In genomic region chr1:87258484-87258883, GRCm38 (mm10) we compare ENCODE assay signal across 11 mouse cellular contexts. TPM values are rescaled to one million over a fixed set of nuclear protein-coding genes. Genes with fewer than 3 reads are reported as not detected.
A peak's percentile ranks its signal among the peaks of the same experiment; 100 is the strongest.
DNase-seq lines count a peak whose midpoint lies in the region; ATAC-seq and TF ChIP-seq lines count a peak whose summit lies in the region.
"Had no signal": no experiment of that assay in that cellular context is flagged by ENCODE, and none has a peak within 500 bp of the region (broad histone marks: within the 10 kb centered on the region; RNA-seq: fewer than 3 reads in every experiment).

No protein-coding gene starts in this region.

- H3K9me3 ChIP-seq in midbrain, postnatal 0 days (ENCODE audit: low read length) = no peaks in the 10 kb centered on the region
- no peaks in the 10 kb centered on the region for H3K9me3 ChIP-seq in midbrain, embryonic 15.5 days
- no peaks in the 10 kb centered on the region for H3K9me3 ChIP-seq in heart, embryonic 14.5 days (ENCODE audit: control insufficient read depth, low read length)
- H3K9me3 ChIP-seq: forebrain, embryonic 15.5 days had no signal

- peak; percentile 46 for TF ChIP-seq CTCF in gastrocnemius, adult 2 months (IDR thresholded peaks at IDR 0.05)
- TF ChIP-seq CTCF in midbrain, postnatal 0 days (IDR thresholded peaks at IDR 0.05) = peak; percentile 46
- no peak for TF ChIP-seq CTCF in thymus, adult 2 months (IDR thresholded peaks at IDR 0.05; ENCODE audit: borderline replicate concordance, control insufficient read depth, extremely low read depth, insufficient read depth, low read length, poor library complexity)

- no peaks in the 10 kb centered on the region for H3K4me1 ChIP-seq in midbrain, postnatal 0 days (ENCODE audit: insufficient read depth, low read length)
- 0 out of 2 replicates have a peak, but pooled peaks cover 3% of the 10 kb centered on the region for H3K4me1 ChIP-seq in midbrain, embryonic 15.5 days
- H3K4me1 ChIP-seq in heart, embryonic 14.5 days (ENCODE audit: control insufficient read depth in 2 of 2, insufficient read depth in 2 of 2, low read length in 2 of 2) = no peaks in the 10 kb centered on the region
- H3K4me1 ChIP-seq in thymus, adult 2 months (replicated peaks; ENCODE audit: control insufficient read depth, insufficient read depth, low read length) = no peaks in the 10 kb centered on the region

- H3K4me2 ChIP-seq in midbrain, postnatal 0 days (ENCODE audit: low read depth, low read length, poor library complexity, severe bottlenecking) = no peak overlapping the region
- H3K4me2 ChIP-seq in midbrain, embryonic 15.5 days = no peak overlapping the region
- 0 out of 2 replicates have a peak overlapping the region, but pooled peaks have one; percentile 34 for H3K4me2 ChIP-seq in heart, embryonic 14.5 days (ENCODE audit: low read length)
- H3K4me2 ChIP-seq: forebrain, embryonic 15.5 days had no signal

- peak; percentile 58 for DNase-seq in gastrocnemius, adult 2 months
- no peak for DNase-seq in gastrocnemius, postnatal 4 days (ENCODE audit: low spot score in 2 of 2)
- peak; percentile 50 for DNase-seq in midbrain, postnatal 0 days (ENCODE audit: low spot score)
- DNase-seq in skeletal muscle tissue, adult 2 months (ENCODE audit: low read depth, low spot score) = peak; percentile 23
- DNase-seq in right cerebral cortex, postnatal 25 days = no peak
- no peak for DNase-seq in thymus, adult 2 months

- H3K4me3 ChIP-seq in gastrocnemius, adult 2 months = peak overlapping the region; percentile 11; the same call in 1 of the 2 replicates
- H3K4me3 ChIP-seq in midbrain, postnatal 0 days (ENCODE audit: low read depth, low read length) = no peak overlapping the region
- H3K4me3 ChIP-seq in midbrain, embryonic 15.5 days = no peak overlapping the region
- H3K4me3 ChIP-seq in heart, embryonic 14.5 days (ENCODE audit: control insufficient read depth in 1 of 2, insufficient read depth in 1 of 2, low read depth in 1 of 2, low read length in 2 of 2) = no peak overlapping the region
- no peak overlapping the region for H3K4me3 ChIP-seq in thymus, adult 2 months (ENCODE audit: control insufficient read depth, insufficient read depth, low read length)
- H3K4me3 ChIP-seq: forebrain, embryonic 15.5 days had no signal

- no peak for TF ChIP-seq POLR2A in thymus, adult 2 months (IDR thresholded peaks at IDR 0.05; ENCODE audit: control insufficient read depth, extremely low read depth, insufficient read depth, low read length, poor library complexity)

- no peaks in the 10 kb centered on the region for H3K36me3 ChIP-seq in midbrain, postnatal 0 days (ENCODE audit: insufficient read depth, low read length)
- no peaks in the 10 kb centered on the region for H3K36me3 ChIP-seq in midbrain, embryonic 15.5 days (replicated peaks)
- H3K36me3 ChIP-seq in heart, embryonic 14.5 days (ENCODE audit: control insufficient read depth, insufficient read depth, low read length) = no peaks in the 10 kb centered on the region
- no peaks in the 10 kb centered on the region for H3K36me3 ChIP-seq in thymus, adult 2 months (ENCODE audit: control insufficient read depth, insufficient read depth, low read length)
- H3K36me3 ChIP-seq: forebrain, embryonic 15.5 days had no signal

- no peak for ATAC-seq in midbrain, postnatal 0 days (ENCODE audit: low FRiP score)
- ATAC-seq in midbrain, embryonic 15.5 days (replicated peaks) = no peak
- no peak for ATAC-seq in heart, embryonic 14.5 days (ENCODE audit: insufficient number of reproducible peaks, insufficient read depth, low FRiP score, low read depth)
- ATAC-seq: forebrain, embryonic 15.5 days had no signal

- no peak overlapping the region for H3K27ac ChIP-seq in gastrocnemius, adult 2 months
- H3K27ac ChIP-seq in midbrain, postnatal 0 days (ENCODE audit: low read depth, low read length) = no peak overlapping the region
- no peak overlapping the region for H3K27ac ChIP-seq in midbrain, embryonic 15.5 days
- no peak overlapping the region for H3K27ac ChIP-seq in heart, embryonic 14.5 days (replicated peaks in 1 of 2; ENCODE audit: control insufficient read depth in 1 of 2, insufficient read depth in 1 of 2, low read depth in 2 of 2, low read length in 2 of 2)
- no peak overlapping the region for H3K27ac ChIP-seq in thymus, adult 2 months (ENCODE audit: control insufficient read depth, insufficient read depth, low read length)
- H3K27ac ChIP-seq: forebrain, embryonic 15.5 days had no signal

- 16% methylated on average over 14 of the region's 14 CpGs for WGBS in midbrain, postnatal 0 days
- 16% methylated on average over 14 of the region's 14 CpGs for WGBS in midbrain, embryonic 15.5 days
- WGBS in heart, embryonic 14.5 days = 3% methylated on average over 14 of the region's 14 CpGs
- 12% methylated on average over 14 of the region's 14 CpGs for WGBS in thymus, adult 2 months

- peaks cover 25% of the 10 kb centered on the region for H3K27me3 ChIP-seq in midbrain, postnatal 0 days (ENCODE audit: insufficient read depth, low read length)
- H3K27me3 ChIP-seq in midbrain, embryonic 15.5 days (replicated peaks) = peaks cover 28% of the 10 kb centered on the region
- peaks cover 42% of the 10 kb centered on the region for H3K27me3 ChIP-seq in heart, embryonic 14.5 days (ENCODE audit: control insufficient read depth, insufficient read depth, low read length)
- H3K27me3 ChIP-seq in thymus, adult 2 months (ENCODE audit: control insufficient read depth, insufficient read depth, low read length) = peaks cover 8% of the 10 kb centered on the region; the same call in 1 of the 2 replicates

- no peak overlapping the region for H3K9ac ChIP-seq in midbrain, postnatal 0 days (replicated peaks; ENCODE audit: low read length, poor library complexity, severe bottlenecking)
- no peak overlapping the region for H3K9ac ChIP-seq in midbrain, embryonic 15.5 days
- no peak overlapping the region for H3K9ac ChIP-seq in heart, embryonic 14.5 days (ENCODE audit: low read length)
- H3K9ac ChIP-seq: forebrain, embryonic 15.5 days had no signal

- intact Hi-C loops in gastrocnemius, adult 2 months (cut with DNase I) = no loop called here

RNA-seq across cellular contexts. Expression of gene Efhd1, which starts 5.7 kb away (rescaled TPM):
- 1 to 10 TPM; 3.7 to 7.4 TPM for total RNA-seq in gastrocnemius, adult 2 months (2021)
- total RNA-seq in gastrocnemius, postnatal 4 days (2021) = 10 to 100 TPM; 25.1 to 28.5 TPM
- 4.2 and 7.8 TPM in 2 replicates for total RNA-seq in midbrain, postnatal 0 days (2014; rRNA removed)
- 1.7 and 2.6 TPM in 2 replicates for polyA plus RNA-seq in midbrain, postnatal 0 days (2015; fragmentation: Nextera tagmentation; extraction: Ambion mirVana)
- 0.58 and 1.2 TPM in 2 replicates for polyA plus RNA-seq in midbrain, embryonic 15.5 days (2015; fragmentation: Nextera tagmentation; extraction: Ambion mirVana)
- polyA plus RNA-seq in heart, embryonic 14.5 days (2014; fragmentation: Nextera tagmentation; extraction: Ambion mirVana) = 0.11 TPM in 1 of 2 replicates, not detected in the other
- 2.5 and 2.7 TPM in 2 replicates for polyA plus RNA-seq in thymus, adult 2 months (2012; rRNA removed)

RNA-seq across cellular contexts. Expression of gene Eif4e2, which starts 44.8 kb away (rescaled TPM):
- 10 to 100 TPM; 53.0 to 57.0 TPM for total RNA-seq in gastrocnemius, adult 2 months (2021)
- total RNA-seq in gastrocnemius, postnatal 4 days (2021) = 100 to 1,000 TPM; 107 to 110 TPM
- 64.5 and 78.8 TPM in 2 replicates for total RNA-seq in midbrain, postnatal 0 days (2014; rRNA removed)
- polyA plus RNA-seq in midbrain, postnatal 0 days (2015; fragmentation: Nextera tagmentation; extraction: Ambion mirVana) = 91.0 and 92.7 TPM in 2 replicates
- polyA plus RNA-seq in midbrain, embryonic 15.5 days (2015; fragmentation: Nextera tagmentation; extraction: Ambion mirVana) = 91.7 and 95.4 TPM in 2 replicates
- polyA plus RNA-seq in heart, embryonic 14.5 days (2014; fragmentation: Nextera tagmentation; extraction: Ambion mirVana) = 101 TPM in 2 replicates
- polyA plus RNA-seq in thymus, adult 2 months (2012; rRNA removed) = 41.9 and 45.0 TPM in 2 replicates

RNA-seq across cellular contexts. Expression of gene Chrng, which starts 54.0 kb away (rescaled TPM):
- total RNA-seq in gastrocnemius, adult 2 months (2021) = not detected
- total RNA-seq in gastrocnemius, postnatal 4 days (2021) = 10 to 100 TPM; 24.8 to 32.9 TPM
- 0.49 TPM in 1 of 2 replicates, not detected in the other for total RNA-seq in midbrain, postnatal 0 days (2014; rRNA removed)
- not detected in 2 replicates for polyA plus RNA-seq in midbrain, postnatal 0 days (2015; fragmentation: Nextera tagmentation; extraction: Ambion mirVana)
- polyA plus RNA-seq in midbrain, embryonic 15.5 days (2015; fragmentation: Nextera tagmentation; extraction: Ambion mirVana) = not detected in 2 replicates
- polyA plus RNA-seq in heart, embryonic 14.5 days (2014; fragmentation: Nextera tagmentation; extraction: Ambion mirVana) = 1.5 and 1.6 TPM in 2 replicates
- 0.15 and 0.27 TPM in 2 replicates for polyA plus RNA-seq in thymus, adult 2 months (2012; rRNA removed)
- total RNA-seq: left cerebral cortex, postnatal 14 days had no signal
- polyA plus RNA-seq: forebrain, embryonic 15.5 days; stomach, embryonic 14.5 days had no signal

Comparison
In these comparisons a context has a peak if more than half of its experiments do, and no peak if none do; other contexts are left out.
1. DNase-seq: peak in gastrocnemius, adult 2 months (single experiment), midbrain, postnatal 0 days (single experiment) and skeletal muscle tissue, adult 2 months (single experiment); none in gastrocnemius, postnatal 4 days (0 of 2), right cerebral cortex, postnatal 25 days (single experiment) and thymus, adult 2 months (single experiment).